Mouse (Mus musculus) neural tube, embryonic 13.5 days (tissue): ENCODE measurements around the gene Tubg2. TPM values are rescaled to one million over a fixed set of nuclear protein-coding genes. Genes with fewer than 3 reads are reported as not detected.
"Not testable (repeated sequence)": the region's sequence is repeated elsewhere in the genome, so short reads cannot be mapped to it uniquely, and the experiment has no call there.

ENCODE experiments used
- ATAC-seq: fragments of 200-750 bp; cut with Nextera tagmentation; 2 replicates; pipeline ENCODE4 v1.8.0; 2017; ENCODE audit warnings: low read depth, mild to moderate bottlenecking, moderate TSS enrichment, moderate library complexity
- H3K27ac ChIP-seq: fragments of 300-500 bp; sonication (generic); replicated peaks from 2 replicates; pipeline ENCODE4 v1.5.1; 2015; ENCODE audit warnings: moderate library complexity, mild to moderate bottlenecking, inconsistent platforms
- H3K27me3 ChIP-seq: fragments of 300-500 bp; sonication (generic); 2 replicates; pipeline ENCODE4 v1.6.1; 2015; ENCODE audit warnings: mild to moderate bottlenecking, inconsistent platforms
- H3K36me3 ChIP-seq: fragments of 300-500 bp; sonication (generic); 2 replicates; pipeline ENCODE4 v1.6.1; 2015; ENCODE audit warnings: mild to moderate bottlenecking, inconsistent platforms
- H3K4me1 ChIP-seq: fragments of 300-500 bp; sonication (generic); replicated peaks from 2 replicates; pipeline ENCODE4 v1.6.1; 2015; ENCODE audit warnings: inconsistent platforms
- H3K4me2 ChIP-seq: fragments of 300-500 bp; sonication (generic); 2 replicates; pipeline ENCODE4 v1.6.1; 2015; ENCODE audit warnings: inconsistent platforms, mild to moderate bottlenecking, moderate library complexity
- H3K4me3 ChIP-seq: fragments of 300-500 bp; sonication (generic); 2 replicates; pipeline ENCODE4 v1.5.1; 2015; ENCODE audit warnings: mild to moderate bottlenecking, inconsistent platforms
- H3K9ac ChIP-seq: fragments of 300-500 bp; sonication (generic); 2 replicates; pipeline ENCODE4 v1.6.1; 2015; ENCODE audit warnings: moderate library complexity, mild to moderate bottlenecking, inconsistent platforms
- H3K9me3 ChIP-seq: fragments of 300-500 bp; sonication (generic); 2 replicates; pipeline ENCODE4 v1.6.1; 2016; ENCODE audit warnings: inconsistent platforms
- WGBS: fragments of 180-500 bp; shearing (Covaris S2); methylation state at CpG from one replicate; pipeline ENCODE4 v1.1.7; 2015; 5-methylcytosine and 5-hydroxymethylcytosine counted together
- polyA plus RNA-seq: library from polyadenylated mRNA; unstranded; fragments of >200 nt; fragmentation: Nextera tagmentation; extraction: Ambion mirVana; gene quantifications from 2 replicates; pipeline ENCODE4 v1.2.1, GENCODE M21; 2015

The Tubg2 gene
- polyA plus RNA-seq, 1 experiment from 2014 or later, result 38.9 TPM

DNA sequence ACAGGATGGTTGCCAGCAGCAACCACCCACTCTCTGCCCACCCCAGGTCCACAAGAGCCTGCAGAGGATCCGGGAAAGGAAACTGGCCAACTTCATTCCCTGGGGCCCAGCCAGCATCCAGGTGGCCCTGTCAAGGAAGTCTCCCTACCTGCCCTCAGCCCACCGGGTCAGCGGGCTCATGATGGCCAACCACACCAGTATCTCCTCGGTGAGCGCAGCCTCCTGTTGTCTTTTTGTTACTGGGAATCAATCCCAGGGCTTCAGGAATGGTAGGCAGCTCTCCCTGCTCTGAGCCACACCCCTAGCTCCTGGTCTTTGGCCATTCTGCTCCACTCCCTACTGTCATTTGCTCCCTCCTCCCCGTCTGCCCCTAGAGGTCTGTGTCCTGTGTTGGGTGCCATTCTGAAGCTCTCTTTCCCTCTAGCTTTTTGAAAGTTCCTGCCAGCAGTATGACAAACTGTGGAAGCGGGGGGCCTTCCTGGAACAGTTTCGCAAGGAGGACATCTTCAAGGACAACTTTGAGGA is 5.3 kb downstream of the Tubg2 start:
- H3K4me3 ChIP-seq, H3K9ac ChIP-seq, H3K27ac ChIP-seq, ATAC-seq, H3K9me3 ChIP-seq, H3K4me2 ChIP-seq: not testable (repeated sequence)
- Histone ChIP-seq H3K27me3 (peaks cover 71% of the 10 kb centered on the region), H3K4me1 (peaks cover 17% of the 10 kb centered on the region), H3K36me3 (peaks cover 45% of the 10 kb centered on the region)
- WGBS, result 75% methylated on average over 8 of the region's 8 CpGs

- WGBS, result 86% methylated on average over 15 of the region's 15 CpGs
- no peak overlapping the region for H3K4me2 ChIP-seq
- H3K9me3 ChIP-seq, result no peaks in the 10 kb centered on the region
- H3K27me3 ChIP-seq, result peaks cover 76% of the 10 kb centered on the region
- no peak overlapping the region for H3K9ac ChIP-seq
- no peak overlapping the region for H3K27ac ChIP-seq
- H3K4me1 ChIP-seq, result peaks cover 12% of the 10 kb centered on the region
- H3K36me3 ChIP-seq, result peaks cover 50% of the 10 kb centered on the region
- ATAC-seq, result no peak
- no peak overlapping the region for H3K4me3 ChIP-seq
Measured at GRCm38 (mm10) chr11:101161551-101161950, 5.8 kb downstream of the Tubg2 start.

DNA sequence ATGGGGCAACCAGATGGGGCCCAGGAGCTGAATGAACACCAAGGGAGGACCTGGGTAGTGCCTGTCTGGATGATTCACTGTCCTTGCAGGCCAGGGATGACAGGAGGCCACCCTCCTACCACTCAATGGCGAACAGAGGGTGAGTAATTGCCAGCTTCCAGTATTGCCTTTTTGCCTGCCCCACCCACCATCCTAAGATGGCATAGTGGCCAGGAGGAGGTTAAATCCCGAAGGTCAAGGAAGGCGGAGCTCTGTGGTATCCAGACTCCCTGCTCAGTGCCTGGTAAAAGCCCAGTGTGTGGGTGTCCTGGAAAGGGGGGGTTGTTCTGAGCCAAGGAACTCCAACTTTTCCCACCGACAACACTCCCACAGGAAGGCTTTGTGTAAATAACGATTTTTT is 6.6 kb downstream of the Tubg2 start:
- ATAC-seq, result no peak
- H3K9ac ChIP-seq, result no peak overlapping the region
- no peaks in the 10 kb centered on the region for H3K9me3 ChIP-seq
- H3K27me3 ChIP-seq, result peaks cover 83% of the 10 kb centered on the region
- H3K4me3 ChIP-seq, result no peak overlapping the region
- H3K36me3 ChIP-seq, result peaks cover 58% of the 10 kb centered on the region
- no peak overlapping the region for H3K27ac ChIP-seq
- 44% methylated on average over 5 of the region's 5 CpGs for WGBS
- H3K4me1 ChIP-seq, result peaks cover 10% of the 10 kb centered on the region
- no peak overlapping the region for H3K4me2 ChIP-seq

GRCm38 (mm10) chr11:101162772-101163171 is 7.1 kb downstream of the Tubg2 start:
- Histone ChIP-seq H3K27me3 (peaks cover 85% of the 10 kb centered on the region), H3K9me3 (no peaks in the 10 kb centered on the region), H3K9ac (no peak overlapping the region), H3K4me2 (no peak overlapping the region), H3K36me3 (peaks cover 63% of the 10 kb centered on the region), H3K27ac (no peak overlapping the region), H3K4me3 (no peak overlapping the region), H3K4me1 (peaks cover 13% of the 10 kb centered on the region)
- no peak for ATAC-seq
- 46% methylated on average over 5 of the region's 5 CpGs for WGBS

- Histone ChIP-seq H3K9ac (peak overlapping the region; percentile 27; the same call in 1 of the 2 replicates), H3K4me1 (peaks cover 23% of the 10 kb centered on the region), H3K27ac (no peak overlapping the region), H3K36me3 (peaks cover 62% of the 10 kb centered on the region), H3K4me3 (peak overlapping the region; percentile 19), H3K9me3 (no peaks in the 10 kb centered on the region), H3K27me3 (peaks cover 86% of the 10 kb centered on the region), H3K4me2 (peak overlapping the region; percentile 42)
- 12% methylated on average over 49 of the region's 49 CpGs for WGBS
- no peak for ATAC-seq
Measured at GRCm38 (mm10) chr11:101163476-101164350, 8.0 kb downstream of the Tubg2 start.

- H3K4me2 ChIP-seq, result peak overlapping the region; percentile 42
- WGBS, result 7% methylated on average over 21 of the region's 21 CpGs
- ATAC-seq, result no peak
- H3K36me3 ChIP-seq, result peaks cover 62% of the 10 kb centered on the region
- no peak overlapping the region for H3K27ac ChIP-seq
- peaks cover 88% of the 10 kb centered on the region for H3K27me3 ChIP-seq
- H3K9ac ChIP-seq, result peak overlapping the region; percentile 27; the same call in 1 of the 2 replicates
- H3K4me3 ChIP-seq, result peak overlapping the region; percentile 19
- peaks cover 29% of the 10 kb centered on the region for H3K4me1 ChIP-seq
- no peaks in the 10 kb centered on the region for H3K9me3 ChIP-seq
Measured at GRCm38 (mm10) chr11:101164351-101164665, 8.6 kb downstream of the Tubg2 start.

GRCm38 (mm10) chr11:101164677-101165580 is 9.2 kb downstream of the Tubg2 start:
- ATAC-seq, result no peak
- Histone ChIP-seq H3K27ac (no peak overlapping the region), H3K27me3 (peaks cover 89% of the 10 kb centered on the region), H3K9ac (peak overlapping the region; percentile 27; the same call in 1 of the 2 replicates), H3K4me2 (no peak overlapping the region), H3K4me3 (no peak overlapping the region), H3K9me3 (no peaks in the 10 kb centered on the region), H3K36me3 (peaks cover 62% of the 10 kb centered on the region), H3K4me1 (peaks cover 35% of the 10 kb centered on the region)
- WGBS, result 16% methylated on average over 35 of the region's 35 CpGs

GRCm38 (mm10) chr11:101166357-101166756 is 10.7 kb downstream of the Tubg2 start:
- Histone ChIP-seq H3K27ac (no peak overlapping the region), H3K4me3 (no peak overlapping the region), H3K9me3 (no peaks in the 10 kb centered on the region), H3K27me3 (peaks cover 87% of the 10 kb centered on the region), H3K36me3 (peaks cover 55% of the 10 kb centered on the region), H3K9ac (no peak overlapping the region), H3K4me1 (peaks cover 44% of the 10 kb centered on the region), H3K4me2 (no peak overlapping the region)
- ATAC-seq, result no peak
- WGBS, result 47% methylated on average over 14 of the region's 14 CpGs

DNA sequence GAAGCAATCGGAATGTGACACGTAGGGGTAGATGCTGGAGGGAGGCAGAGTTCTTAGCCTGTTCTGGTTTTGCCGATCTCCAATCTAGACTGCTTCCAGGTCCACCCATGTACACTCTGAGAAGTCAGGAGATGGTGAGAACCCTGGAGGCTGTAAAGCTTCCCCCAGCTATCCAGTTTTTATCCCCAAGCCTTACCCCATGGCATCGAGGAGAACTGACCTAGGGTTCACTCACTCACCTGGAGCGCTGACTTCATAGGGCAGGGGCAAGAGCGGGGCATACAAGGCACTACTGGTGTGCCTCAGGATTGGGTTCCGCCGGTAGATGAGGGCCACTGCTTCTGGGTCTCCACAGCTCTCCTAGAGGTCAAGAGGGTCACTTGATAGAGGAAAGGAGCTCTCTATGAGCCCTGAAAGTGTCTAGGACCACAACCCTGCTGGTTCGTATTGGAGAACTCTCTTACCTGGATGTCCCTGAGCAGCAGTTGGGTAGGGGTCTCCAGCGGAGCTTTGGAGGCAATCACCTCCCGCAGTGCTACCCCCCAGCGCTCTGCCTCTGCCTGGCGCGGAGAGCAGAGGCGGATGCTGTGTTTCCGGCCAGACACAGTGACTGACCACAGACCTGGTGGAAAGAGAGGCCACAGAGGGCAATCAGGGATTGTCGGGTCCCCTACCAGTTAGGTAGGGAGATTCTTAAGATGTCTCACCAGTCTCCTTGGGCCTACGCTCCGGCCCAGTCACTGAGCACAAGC is 11.7 kb downstream of the Tubg2 start:
- H3K27ac ChIP-seq, result no peak overlapping the region
- no peak for ATAC-seq
- peaks cover 53% of the 10 kb centered on the region for H3K4me1 ChIP-seq
- 47% methylated on average over 19 of the region's 19 CpGs for WGBS
- peaks cover 77% of the 10 kb centered on the region for H3K27me3 ChIP-seq
- H3K9ac ChIP-seq, result 0 out of 2 replicates have a peak overlapping the region, but pooled peaks have one; percentile 22
- no peaks in the 10 kb centered on the region for H3K9me3 ChIP-seq
- H3K4me2 ChIP-seq, result no peak overlapping the region
- no peak overlapping the region for H3K4me3 ChIP-seq
- peaks cover 45% of the 10 kb centered on the region for H3K36me3 ChIP-seq

DNA sequence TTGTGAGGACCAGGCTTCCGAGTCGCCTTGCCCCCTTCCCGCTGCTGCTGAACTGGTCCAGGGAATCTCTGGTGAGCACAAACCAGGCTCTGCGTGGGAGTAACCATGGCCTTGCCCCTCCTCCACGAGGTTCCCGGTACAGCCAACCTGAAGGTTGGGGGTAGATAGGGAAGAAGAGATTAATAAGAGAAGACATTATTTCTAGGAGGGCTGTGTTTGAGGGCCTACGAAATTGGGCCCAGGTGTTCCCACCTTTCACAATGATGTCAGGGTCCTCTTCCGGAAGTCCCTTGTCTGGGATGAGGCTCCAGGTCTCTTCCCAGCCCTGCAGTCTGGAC is 12.2 kb downstream of the Tubg2 start:
- Histone ChIP-seq H3K4me3 (no peak overlapping the region), H3K36me3 (peaks cover 39% of the 10 kb centered on the region), H3K4me2 (no peak overlapping the region), H3K9ac (0 out of 2 replicates have a peak overlapping the region, but pooled peaks have one; percentile 22), H3K27ac (no peak overlapping the region), H3K27me3 (peaks cover 72% of the 10 kb centered on the region), H3K4me1 (peaks cover 58% of the 10 kb centered on the region), H3K9me3 (no peaks in the 10 kb centered on the region)
- ATAC-seq, result no peak
- 50% methylated on average over 8 of the region's 8 CpGs for WGBS

DNA sequence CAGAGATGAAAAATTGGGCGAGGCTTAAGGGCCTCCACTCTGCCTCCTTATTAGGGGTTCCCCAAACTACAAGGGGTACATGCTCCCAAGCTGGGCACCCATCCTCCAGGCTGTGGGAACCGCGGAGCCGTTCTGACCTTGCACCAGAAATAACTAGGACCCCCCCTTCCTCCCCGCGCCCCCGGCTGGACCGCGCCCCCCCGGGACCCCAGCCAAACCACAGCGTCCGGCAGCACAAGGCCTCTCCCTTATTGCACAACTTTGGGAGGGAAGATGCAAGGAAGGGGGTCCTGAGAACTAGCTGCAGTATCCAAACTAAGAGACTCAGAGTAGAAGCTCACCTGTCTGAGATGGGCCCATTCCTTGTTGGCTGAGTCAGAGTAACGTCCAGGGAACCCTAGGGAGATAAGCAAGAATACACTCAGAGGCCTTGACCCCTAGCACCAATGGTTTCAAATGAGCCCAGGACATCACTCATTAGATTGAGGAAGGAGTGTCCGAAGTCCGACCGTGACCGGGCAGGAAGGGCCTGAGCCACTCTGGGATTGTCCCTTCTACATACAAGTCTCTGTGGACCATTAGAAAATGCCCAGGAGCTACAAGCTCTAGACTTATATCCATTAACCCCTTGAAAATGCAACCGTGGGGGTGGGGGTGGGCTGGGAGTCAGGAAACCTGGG is 12.7 kb downstream of the Tubg2 start:
- Histone ChIP-seq H3K27me3 (peaks cover 71% of the 10 kb centered on the region), H3K9ac (peak overlapping the region; percentile 45; the same call in 1 of the 2 replicates), H3K36me3 (peaks cover 37% of the 10 kb centered on the region), H3K9me3 (no peaks in the 10 kb centered on the region), H3K4me1 (peaks cover 63% of the 10 kb centered on the region), H3K27ac (no peak overlapping the region), H3K4me3 (peak overlapping the region; percentile 63), H3K4me2 (peak overlapping the region; percentile 76)
- 66% methylated on average over 18 of the region's 18 CpGs for WGBS
- no peak for ATAC-seq
